8 mouse cellular contexts compared by ENCODE assay signal in the genomic region with DNA sequence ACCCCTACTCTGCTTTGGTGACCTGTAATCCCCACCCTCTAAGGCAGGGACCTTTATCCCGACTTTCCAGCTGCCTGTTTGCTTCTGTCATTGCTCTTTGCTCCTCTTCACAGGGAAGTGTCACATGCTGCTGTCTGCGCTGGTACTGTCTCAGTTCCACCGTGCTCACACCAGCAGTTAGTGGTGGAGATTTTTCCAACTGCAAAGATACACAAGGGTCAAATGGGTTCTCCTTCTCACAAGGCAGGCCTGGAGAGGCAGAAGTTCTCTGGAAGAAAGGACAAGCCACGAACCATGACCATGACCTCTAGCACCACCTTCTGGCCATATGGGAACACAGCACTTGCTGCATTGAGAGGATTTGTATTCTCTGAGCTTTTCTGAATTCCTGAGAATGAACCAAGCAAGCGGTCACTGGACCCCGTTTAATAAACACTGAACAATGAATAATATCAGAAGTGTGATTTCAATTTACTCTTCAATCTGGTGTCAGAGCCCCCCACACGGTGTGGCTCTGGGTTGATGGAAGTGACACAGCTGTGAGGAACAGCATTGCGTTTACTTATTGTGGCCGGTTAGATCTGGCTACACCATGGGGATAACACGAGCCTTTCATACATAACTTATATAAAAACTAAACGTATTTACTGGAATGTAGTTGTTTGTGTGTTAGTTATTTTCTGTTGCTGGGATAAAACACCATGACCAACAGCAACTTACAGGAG. TPM values are rescaled to one million over a fixed set of nuclear protein-coding genes. Genes with fewer than 3 reads are reported as not detected.
DNase-seq lines count a peak whose midpoint lies in the region; ATAC-seq and TF ChIP-seq lines count a peak whose summit lies in the region.

No protein-coding gene starts in this region.

- H3K4me1 ChIP-seq in heart, embryonic 11.5 days (ENCODE audit: control insufficient read depth, insufficient read depth, low read length), result no peaks in the 10 kb centered on the region
- H3K4me1 ChIP-seq in bone marrow, adult 2 months (ENCODE audit: control insufficient read depth, insufficient read depth, low read length), result no peaks in the 10 kb centered on the region
- H3K4me1 ChIP-seq in embryonic facial prominence, embryonic 14.5 days (ENCODE audit: control insufficient read depth, insufficient read depth, low read length), result no peaks in the 10 kb centered on the region

- 29% methylated on average over 11 of the region's 11 CpGs for WGBS in heart, embryonic 11.5 days (ENCODE audit: insufficient replicate concordance)
- WGBS in bone marrow, adult 2 months, result 38% methylated on average over 11 of the region's 11 CpGs
- 34% methylated on average over 11 of the region's 11 CpGs for WGBS in embryonic facial prominence, embryonic 14.5 days

- no peaks in the 10 kb centered on the region for H3K9me3 ChIP-seq in heart, embryonic 11.5 days (replicated peaks; ENCODE audit: control insufficient read depth, low read length)
- no peaks in the 10 kb centered on the region for H3K9me3 ChIP-seq in embryonic facial prominence, embryonic 14.5 days (ENCODE audit: control insufficient read depth, low read length)

- H3K9ac ChIP-seq in heart, embryonic 11.5 days (ENCODE audit: low read depth, low read length), result no peak overlapping the region
- H3K9ac ChIP-seq in embryonic facial prominence, embryonic 14.5 days (ENCODE audit: low read depth, low read length), result no peak overlapping the region

- no peak overlapping the region for H3K4me2 ChIP-seq in heart, embryonic 11.5 days
- no peak overlapping the region for H3K4me2 ChIP-seq in embryonic facial prominence, embryonic 14.5 days (ENCODE audit: low read depth, low read length)

- no peak for TF ChIP-seq POLR2A in bone marrow, adult 2 months (IDR thresholded peaks at IDR 0.05; ENCODE audit: borderline replicate concordance, control insufficient read depth, low read depth, low read length)

- peak; percentile 58 to 83 for DNase-seq in heart, adult 18-20 months
- peak; percentile 74 for DNase-seq in embryonic facial prominence, embryonic 14.5 days (ENCODE audit: low spot score)
- DNase-seq in heart, postnatal 4 days, result peak; percentile 76
- peak; percentile 70 to 78 for DNase-seq in kidney, postnatal 36 days
- DNase-seq in lung, postnatal 25 days (ENCODE audit: low spot score), result peak; percentile 54
- DNase-seq in right cerebral cortex, postnatal 10 days (ENCODE audit: low spot score in 2 of 2), result peak; percentile 78 to 80

- no peak overlapping the region for H3K27ac ChIP-seq in heart, embryonic 11.5 days (ENCODE audit: low read depth, low read length)
- H3K27ac ChIP-seq in bone marrow, adult 2 months (ENCODE audit: control insufficient read depth, insufficient read depth, low read depth, low read length, poor library complexity), result no peak overlapping the region
- no peak overlapping the region for H3K27ac ChIP-seq in embryonic facial prominence, embryonic 14.5 days (replicated peaks; ENCODE audit: low read depth, low read length)

- no peaks in the 10 kb centered on the region for H3K36me3 ChIP-seq in heart, embryonic 11.5 days (ENCODE audit: control insufficient read depth, insufficient read depth, low read length)
- H3K36me3 ChIP-seq in embryonic facial prominence, embryonic 14.5 days (ENCODE audit: control insufficient read depth, insufficient read depth, low read length), result no peaks in the 10 kb centered on the region; the same call in 1 of the 2 replicates

- TF ChIP-seq CTCF in bone marrow, adult 2 months (IDR thresholded peaks at IDR 0.05; ENCODE audit: control insufficient read depth, insufficient read depth, low read length), result peak; percentile 88

- no peak overlapping the region for H3K4me3 ChIP-seq in heart, embryonic 11.5 days (ENCODE audit: low read depth, low read length)
- H3K4me3 ChIP-seq in bone marrow, adult 2 months (replicated peaks; ENCODE audit: control insufficient read depth, low read depth, low read length), result no peak overlapping the region
- H3K4me3 ChIP-seq in embryonic facial prominence, embryonic 14.5 days (ENCODE audit: low read depth, low read length), result no peak overlapping the region

- no peaks in the 10 kb centered on the region for H3K27me3 ChIP-seq in heart, embryonic 11.5 days (ENCODE audit: control insufficient read depth, insufficient read depth, low read length)
- H3K27me3 ChIP-seq in embryonic facial prominence, embryonic 14.5 days (replicated peaks; ENCODE audit: control insufficient read depth, insufficient read depth, low read length), result no peaks in the 10 kb centered on the region

- no peak; the same call in 1 of the 2 replicates for ATAC-seq in heart, embryonic 11.5 days (replicated peaks; ENCODE audit: insufficient number of reproducible peaks, low FRiP score, low TSS enrichment)
- peak; percentile 28; the same call in 1 of the 2 replicates for ATAC-seq in embryonic facial prominence, embryonic 14.5 days (ENCODE audit: low read depth)

RNA-seq across cellular contexts. Expression of a gene that starts 32.0 kb away (rescaled TPM):
- 1 to 10 TPM; 3.4 to 4.1 TPM for total RNA-seq in heart, adult 18-20 months (2021)
- polyA plus RNA-seq in heart, embryonic 11.5 days (2014; fragmentation: Nextera tagmentation; extraction: Ambion mirVana), result 0.34 and 0.50 TPM in 2 replicates
- not detected in 2 replicates for polyA plus RNA-seq in bone marrow, adult 2 months (2011; ENCODE audit: insufficient read depth, insufficient read length, low replicate concordance, missing spikeins)
- polyA plus RNA-seq in embryonic facial prominence, embryonic 14.5 days (2014; fragmentation: Nextera tagmentation; extraction: Ambion mirVana), result 1.6 TPM in 2 replicates
- total RNA-seq in heart, postnatal 4 days (2021), result 1 to 10 TPM; 2.8 to 3.8 TPM

RNA-seq across cellular contexts. Expression of a gene that starts 38.8 kb away (rescaled TPM):
- 10 to 100 TPM; 19.4 to 23.3 TPM for total RNA-seq in heart, adult 18-20 months (2021)
- polyA plus RNA-seq in heart, embryonic 11.5 days (2014; fragmentation: Nextera tagmentation; extraction: Ambion mirVana), result 16.5 and 19.7 TPM in 2 replicates
- polyA plus RNA-seq in bone marrow, adult 2 months (2011; ENCODE audit: insufficient read depth, insufficient read length, low replicate concordance, missing spikeins), result 176 and 213 TPM in 2 replicates
- polyA plus RNA-seq in embryonic facial prominence, embryonic 14.5 days (2014; fragmentation: Nextera tagmentation; extraction: Ambion mirVana), result 28.9 and 33.2 TPM in 2 replicates
- 10 to 100 TPM; 33.7 to 35.2 TPM for total RNA-seq in heart, postnatal 4 days (2021)
